Mouse (Mus musculus) bone marrow macrophage, adult 2 months (primary cell): Measurements from ENCODE around the gene Prelid3b.

Source experiments
- CTCF ChIP-seq: IDR thresholded peaks from 2 replicates; pipeline ENCODE4 v1.5.1; 2012; ENCODE audit warnings: low read depth, mild to moderate bottlenecking, low read length, moderate library complexity
- POLR2A ChIP-seq: IDR thresholded peaks from 2 replicates; pipeline ENCODE4 v1.6.1; 2012; ENCODE audit warnings: mild to moderate bottlenecking, low read depth, low read length, borderline replicate concordance

- TF ChIP-seq POLR2A, result no peak
- no peak for TF ChIP-seq CTCF
Observed at GRCm38 (mm10) chr2:174470333-174470732, 2.5 kb downstream of the Prelid3b start.
